Mouse (Mus musculus) megakaryocyte, embryonic 14.5 days (primary cell): ENCODE data around the gene Kcnj9.

Experiments used
- FLI1 ChIP-seq: IDR thresholded peaks from 2 replicates; pipeline ENCODE4 v1.6.1; 2012; ENCODE audit warnings: low read length, inconsistent platforms, mixed read lengths
- GATA1 ChIP-seq: IDR thresholded peaks from 3 replicates; pipeline ENCODE4 v1.6.1; 2012; ENCODE audit warnings: mixed read lengths, low read length, inconsistent platforms, borderline replicate concordance

DNA sequence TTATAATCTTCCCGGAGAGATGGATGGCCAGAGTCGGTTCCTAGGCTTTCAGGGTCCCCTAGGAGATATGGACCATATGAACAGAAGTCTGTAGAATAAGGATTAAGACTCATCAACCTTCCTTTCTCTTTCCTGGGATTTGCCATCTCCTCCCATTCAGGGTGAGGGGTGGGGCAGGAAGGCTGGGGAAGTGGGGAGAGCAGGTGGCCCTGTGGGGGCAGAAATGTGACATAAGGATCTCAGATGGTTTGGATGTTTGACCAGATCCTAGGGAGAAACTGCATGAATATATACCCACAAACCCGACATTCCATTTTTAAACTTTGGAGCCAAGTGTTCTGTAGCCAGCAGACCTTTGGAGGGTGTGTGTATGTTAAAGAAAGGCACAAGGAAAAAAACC, 1.1 kb downstream of the Kcnj9 start:
- no peak for TF ChIP-seq GATA1
- TF ChIP-seq FLI1 = no peak
